Mouse (Mus musculus) neural tube, embryonic 10.5 days (tissue): ENCODE measurements around the gene Abca1.

Source experiments
- DNase-seq: peaks from one replicate; pipeline ENCODE4 v3.0.0-alpha.2; 2017; ENCODE audit warnings: low spot score; ENCODE audit errors: extremely low spot score

Abca1 gene

GRCm38 (mm10) chr4:53086636-53087035, 73.1 kb downstream of the Abca1 start:
- no peak for DNase-seq

GRCm38 (mm10) chr4:53085634-53086033, 74.1 kb downstream of the Abca1 start:
- DNase-seq = no peak

- no peak for DNase-seq
Observed at GRCm38 (mm10) chr4:53083071-53083470, 76.6 kb downstream of the Abca1 start.

GRCm38 (mm10) chr4:53082451-53082850, 77.2 kb downstream of the Abca1 start:
- no peak for DNase-seq

GRCm38 (mm10) chr4:53081851-53082250, 77.8 kb downstream of the Abca1 start:
- DNase-seq = no peak

- DNase-seq = no peak
Observed at GRCm38 (mm10) chr4:53080290-53080689, 79.4 kb downstream of the Abca1 start.

- DNase-seq = no peak
Observed at GRCm38 (mm10) chr4:53078793-53079310, 80.8 kb downstream of the Abca1 start.

GRCm38 (mm10) chr4:53076788-53077350, 82.8 kb downstream of the Abca1 start:
- DNase-seq = no peak

GRCm38 (mm10) chr4:53073025-53073424, 86.7 kb downstream of the Abca1 start:
- no peak for DNase-seq

GRCm38 (mm10) chr4:53062301-53063008, 97.2 kb downstream of the Abca1 start:
- no peak for DNase-seq

- DNase-seq = no peak
Observed at GRCm38 (mm10) chr4:53046238-53047022, 113.3 kb downstream of the Abca1 start.

GRCm38 (mm10) chr4:53045807-53046206, 113.9 kb downstream of the Abca1 start:
- no peak for DNase-seq

- DNase-seq = no peak
Observed at GRCm38 (mm10) chr4:53043819-53044218, 115.9 kb downstream of the Abca1 start.

- peak; percentile 27 for DNase-seq
Observed at GRCm38 (mm10) chr4:53030326-53030948, 129.3 kb downstream of the Abca1 start.

GRCm38 (mm10) chr4:53027811-53028210, 131.9 kb downstream of the Abca1 start:
- DNase-seq = no peak

- no peak for DNase-seq
Observed at GRCm38 (mm10) chr4:53024397-53024796, 135.3 kb downstream of the Abca1 start.

GRCm38 (mm10) chr4:53023189-53023925, 136.3 kb downstream of the Abca1 start:
- DNase-seq = no peak

- no peak for DNase-seq
Observed at GRCm38 (mm10) chr4:53018392-53018791, 141.3 kb downstream of the Abca1 start.

GRCm38 (mm10) chr4:53015024-53015423, 144.7 kb downstream of the Abca1 start:
- DNase-seq = no peak

GRCm38 (mm10) chr4:53014421-53014820, 145.3 kb downstream of the Abca1 start:
- no peak for DNase-seq
